Mouse (Mus musculus) midbrain, embryonic 10.5 days (tissue): ENCODE measurements at regions not wholly inside any gene's neighbourhood (a gene's known extent, or its start where the extent isn't known, plus 50 kb on each side); places are given as distances from the start of the nearest gene placed in this dataset.

ENCODE experiments used
- DNase-seq: peaks from one replicate; pipeline ENCODE4 v3.0.0-alpha.2; 2017; ENCODE audit warnings: low spot score
- H3K27ac ChIP-seq: fragments of 300-500 bp; sonication (generic); replicated peaks from 2 replicates; pipeline ENCODE4 v1.5.1; 2016; ENCODE audit warnings: mild to moderate bottlenecking
- H3K27me3 ChIP-seq: fragments of 300-500 bp; sonication (generic); 2 replicates; pipeline ENCODE4 v1.6.1; 2016; ENCODE audit warnings: low read depth, mild to moderate bottlenecking; ENCODE audit not compliant: poor library complexity, severe bottlenecking
- H3K36me3 ChIP-seq: fragments of 300-500 bp; sonication (generic); 2 replicates; pipeline ENCODE4 v1.6.1; 2016; ENCODE audit warnings: mild to moderate bottlenecking, moderate library complexity
- H3K4me1 ChIP-seq: fragments of 300-500 bp; sonication (generic); 2 replicates; pipeline ENCODE4 v1.6.1; 2016
- H3K4me3 ChIP-seq: fragments of 300-500 bp; sonication (generic); 2 replicates; pipeline ENCODE4 v1.5.1; 2016; ENCODE audit warnings: mild to moderate bottlenecking, moderate library complexity
- H3K9me3 ChIP-seq: fragments of 300-500 bp; sonication (generic); replicated peaks from 2 replicates; pipeline ENCODE4 v1.6.1; 2016; ENCODE audit warnings: mild to moderate bottlenecking
- WGBS: fragments of 180-500 bp; shearing (Covaris S2); methylation state at CpG from one replicate; pipeline ENCODE4 v1.1.7; 2016; 5-methylcytosine and 5-hydroxymethylcytosine counted together

- H3K27ac ChIP-seq, result no peak overlapping the region
- no peaks in the 10 kb centered on the region for H3K36me3 ChIP-seq
- no peaks in the 10 kb centered on the region for H3K9me3 ChIP-seq
- H3K27me3 ChIP-seq, result no peaks in the 10 kb centered on the region
- H3K4me3 ChIP-seq, result no peak overlapping the region
- WGBS, result 93% methylated on average over 5 of the region's 5 CpGs
- H3K4me1 ChIP-seq, result no peaks in the 10 kb centered on the region
- DNase-seq, result no peak
Observed at GRCm38 (mm10) chr17:73027122-73027521, 80.7 kb upstream of the Lclat1 start.

- Histone ChIP-seq H3K27ac (no peak overlapping the region), H3K4me3 (no peak overlapping the region), H3K36me3 (no peaks in the 10 kb centered on the region), H3K9me3 (no peaks in the 10 kb centered on the region), H3K4me1 (peaks cover 8% of the 10 kb centered on the region; the same call in 1 of the 2 replicates), H3K27me3 (no peaks in the 10 kb centered on the region)
- DNase-seq, result no peak
- 64% methylated on average over 5 of the region's 5 CpGs for WGBS
Observed at GRCm38 (mm10) chr17:73031796-73032195, 76.0 kb upstream of the Lclat1 start.

GRCm38 (mm10) chr17:73032326-73032725 lies 75.5 kb upstream of the Lclat1 start:
- Histone ChIP-seq H3K27me3 (no peaks in the 10 kb centered on the region), H3K4me3 (no peak overlapping the region), H3K36me3 (no peaks in the 10 kb centered on the region), H3K9me3 (no peaks in the 10 kb centered on the region), H3K4me1 (peaks cover 8% of the 10 kb centered on the region; the same call in 1 of the 2 replicates), H3K27ac (no peak overlapping the region)
- 78% methylated on average over 3 of the region's 3 CpGs for whole genome bisulfite sequencing
- DNase-seq, result no peak

GRCm38 (mm10) chr17:73034420-73034819 lies 73.4 kb upstream of the Lclat1 start:
- no peaks in the 10 kb centered on the region for H3K36me3 ChIP-seq
- WGBS, result 87% methylated on average over 3 of the region's 3 CpGs
- no peak overlapping the region; the same call in 1 of the 2 replicates for H3K27ac ChIP-seq

GRCm38 (mm10) chr17:73034981-73035481 lies 72.8 kb upstream of the Lclat1 start:
- 56% methylated on average over 8 of the region's 8 CpGs for WGBS

More at GRCm38 (mm10) chr17:73034420-73034819, 73.4 kb upstream of the Lclat1 start:
- Histone ChIP-seq H3K4me1 (peaks cover 8% of the 10 kb centered on the region; the same call in 1 of the 2 replicates), H3K27me3 (no peaks in the 10 kb centered on the region), H3K4me3 (no peak overlapping the region), H3K9me3 (no peaks in the 10 kb centered on the region)
- no peak for DNase-seq

GRCm38 (mm10) chr17:73036845-73037244 lies 70.9 kb upstream of the Lclat1 start:
- H3K9me3 ChIP-seq, result no peaks in the 10 kb centered on the region
- peaks cover 8% of the 10 kb centered on the region; the same call in 1 of the 2 replicates for H3K4me1 ChIP-seq
- H3K27ac ChIP-seq, result no peak overlapping the region
- H3K36me3 ChIP-seq, result no peaks in the 10 kb centered on the region
- no peak overlapping the region for H3K4me3 ChIP-seq
- WGBS, result 80% methylated on average over 3 of the region's 3 CpGs
- H3K27me3 ChIP-seq, result no peaks in the 10 kb centered on the region
- DNase-seq, result no peak

More at GRCm38 (mm10) chr17:73034981-73035481, 72.8 kb upstream of the Lclat1 start:
- Histone ChIP-seq H3K4me1 (peaks cover 8% of the 10 kb centered on the region; the same call in 1 of the 2 replicates), H3K27me3 (no peaks in the 10 kb centered on the region), H3K27ac (no peak overlapping the region; the same call in 1 of the 2 replicates), H3K4me3 (no peak overlapping the region), H3K36me3 (no peaks in the 10 kb centered on the region), H3K9me3 (no peaks in the 10 kb centered on the region)
- DNase-seq, result no peak

- no peaks in the 10 kb centered on the region for H3K9me3 ChIP-seq
- DNase-seq, result no peak
- no peak overlapping the region for H3K27ac ChIP-seq
- H3K4me3 ChIP-seq, result no peak overlapping the region
- H3K27me3 ChIP-seq, result no peaks in the 10 kb centered on the region
- H3K36me3 ChIP-seq, result no peaks in the 10 kb centered on the region
- H3K4me1 ChIP-seq, result peaks cover 8% of the 10 kb centered on the region; the same call in 1 of the 2 replicates
- WGBS, result 89% methylated on average over 2 of the region's 2 CpGs
Observed at GRCm38 (mm10) chr17:73038586-73038985, 69.2 kb upstream of the Lclat1 start.

- no peak for DNase-seq
- Histone ChIP-seq H3K27me3 (no peaks in the 10 kb centered on the region), H3K27ac (no peak overlapping the region), H3K4me1 (no peaks in the 10 kb centered on the region), H3K4me3 (no peak overlapping the region), H3K9me3 (no peaks in the 10 kb centered on the region), H3K36me3 (no peaks in the 10 kb centered on the region)
- WGBS, result 84% methylated on average over 5 of the region's 5 CpGs
Observed at GRCm38 (mm10) chr17:73044918-73045580, 62.7 kb upstream of the Lclat1 start.

- Histone ChIP-seq H3K4me3 (no peak overlapping the region), H3K4me1 (no peaks in the 10 kb centered on the region), H3K9me3 (no peaks in the 10 kb centered on the region), H3K36me3 (no peaks in the 10 kb centered on the region), H3K27me3 (no peaks in the 10 kb centered on the region), H3K27ac (no peak overlapping the region)
- 61% methylated on average over 4 of the region's 4 CpGs for WGBS
- DNase-seq, result no peak
Observed at GRCm38 (mm10) chr17:73046985-73047384, 60.8 kb upstream of the Lclat1 start.

- H3K4me3 ChIP-seq, result no peak overlapping the region
- H3K4me1 ChIP-seq, result no peaks in the 10 kb centered on the region
- H3K27me3 ChIP-seq, result no peaks in the 10 kb centered on the region
- H3K27ac ChIP-seq, result no peak overlapping the region
- no peak for DNase-seq
- no peaks in the 10 kb centered on the region for H3K9me3 ChIP-seq
- H3K36me3 ChIP-seq, result no peaks in the 10 kb centered on the region
- WGBS, result 79% methylated on average over 2 of the region's 2 CpGs
Observed at GRCm38 (mm10) chr17:73048164-73048563, 59.6 kb upstream of the Lclat1 start.

- H3K36me3 ChIP-seq, result no peaks in the 10 kb centered on the region
- H3K27ac ChIP-seq, result no peak overlapping the region
- H3K4me1 ChIP-seq, result peaks cover 7% of the 10 kb centered on the region
- no peak overlapping the region for H3K4me3 ChIP-seq
- DNase-seq, result no peak
- no peaks in the 10 kb centered on the region for H3K27me3 ChIP-seq
- H3K9me3 ChIP-seq, result no peaks in the 10 kb centered on the region
- 90% methylated on average over 2 of the region's 2 CpGs for WGBS
Observed at GRCm38 (mm10) chr17:73052956-73053355, 54.8 kb upstream of the Lclat1 start.

GRCm38 (mm10) chr17:73053479-73054215 lies 54.1 kb upstream of the Lclat1 start:
- no peak for DNase-seq
- WGBS, result 59% methylated on average over 3 of the region's 3 CpGs
- no peaks in the 10 kb centered on the region for H3K36me3 ChIP-seq
- H3K27ac ChIP-seq, result no peak overlapping the region
- H3K4me1 ChIP-seq, result peaks cover 7% of the 10 kb centered on the region
- no peaks in the 10 kb centered on the region for H3K27me3 ChIP-seq
- H3K9me3 ChIP-seq, result no peaks in the 10 kb centered on the region
- H3K4me3 ChIP-seq, result no peak overlapping the region

GRCm38 (mm10) chr17:73054226-73054625 lies 53.6 kb upstream of the Lclat1 start:
- no peaks in the 10 kb centered on the region for H3K36me3 ChIP-seq
- peaks cover 7% of the 10 kb centered on the region for H3K4me1 ChIP-seq
- H3K27me3 ChIP-seq, result no peaks in the 10 kb centered on the region
- no peak for DNase-seq
- no peak overlapping the region for H3K4me3 ChIP-seq
- H3K27ac ChIP-seq, result no peak overlapping the region
- H3K9me3 ChIP-seq, result no peaks in the 10 kb centered on the region
